Mouse (Mus musculus): ENCODE measurements around the gene Gm14851. TPM values are rescaled to one million over a fixed set of nuclear protein-coding genes. Genes with fewer than 3 reads are reported as not detected.
"Not testable (repeated sequence)": the region's sequence is repeated elsewhere in the genome, so short reads cannot be mapped to it uniquely, and the experiment has no call there.

Gm14851 gene
- polyA plus RNA-seq (2014; fragmentation: Nextera tagmentation; extraction: Ambion mirVana): not detected in 2 replicates

GRCm38 (mm10) chr8:21095950-21096349 lies at the start of gene Gm14851:
TSS of gene Gm14851 (minus strand) at chr8:21096050.
- ATAC-seq (replicated peaks; ENCODE audit: insufficient number of reproducible peaks, low FRiP score, low TSS enrichment, low read depth); H3K27me3 ChIP-seq (ENCODE audit: control insufficient read depth, insufficient read depth, low read length); H3K4me1 ChIP-seq (ENCODE audit: control insufficient read depth, insufficient read depth, low read length); H3K9me3 ChIP-seq (replicated peaks; ENCODE audit: control insufficient read depth, low read length); H3K4me2 ChIP-seq (ENCODE audit: low read depth, low read length); H3K36me3 ChIP-seq (replicated peaks; ENCODE audit: control insufficient read depth, insufficient read depth, low read depth, low read length); DNase-seq (ENCODE audit: low spot score); H3K27ac ChIP-seq (replicated peaks; ENCODE audit: low read depth, low read length); H3K9ac ChIP-seq (replicated peaks; ENCODE audit: low read length); H3K4me3 ChIP-seq (ENCODE audit: low read depth, low read length): not testable (repeated sequence)
- WGBS: no CpG with 5 or more reads among the region's 2 CpGs

DNA sequence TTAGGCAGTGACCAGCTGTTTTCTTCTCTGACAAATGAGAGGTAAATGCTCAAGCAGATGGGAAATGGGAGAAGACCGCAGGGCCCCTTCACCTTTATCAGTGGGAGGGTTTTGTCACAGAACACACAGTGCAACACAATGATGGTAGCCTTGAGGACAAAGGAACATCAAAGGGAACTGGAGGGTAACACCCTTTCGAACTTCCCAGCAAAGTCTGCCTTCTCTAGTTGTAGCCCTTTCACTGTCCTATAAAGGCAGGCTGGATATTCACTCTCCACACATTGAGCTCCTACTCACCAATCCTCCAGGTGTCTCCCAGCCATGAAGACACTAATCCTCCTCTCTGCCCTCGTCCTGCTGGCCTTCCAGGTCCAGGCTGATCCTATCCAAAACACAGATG lies 38.5 kb upstream of the Gm14851 start, which contains the start of gene Defa30:
Defa30 (plus strand) TSS at position 301 of the 400 bp plus-strand sequence.
- H3K9me3 ChIP-seq (replicated peaks; ENCODE audit: control insufficient read depth, low read length); DNase-seq (ENCODE audit: low spot score); H3K27me3 ChIP-seq (ENCODE audit: control insufficient read depth, insufficient read depth, low read length); ATAC-seq (replicated peaks; ENCODE audit: insufficient number of reproducible peaks, low FRiP score, low TSS enrichment, low read depth); H3K4me3 ChIP-seq (ENCODE audit: low read depth, low read length); H3K4me2 ChIP-seq (ENCODE audit: low read depth, low read length); H3K36me3 ChIP-seq (replicated peaks; ENCODE audit: control insufficient read depth, insufficient read depth, low read depth, low read length); H3K4me1 ChIP-seq (ENCODE audit: control insufficient read depth, insufficient read depth, low read length); H3K27ac ChIP-seq (replicated peaks; ENCODE audit: low read depth, low read length); H3K9ac ChIP-seq (replicated peaks; ENCODE audit: low read length): not testable (repeated sequence)
- 66% methylated on average over 3 of the region's 3 CpGs for WGBS

- no peaks in the 10 kb centered on the region for H3K9me3 ChIP-seq (replicated peaks; ENCODE audit: control insufficient read depth, low read length)
- no peak overlapping the region for H3K9ac ChIP-seq (replicated peaks; ENCODE audit: low read length)
- no peak overlapping the region for H3K4me2 ChIP-seq (ENCODE audit: low read depth, low read length)
- 40% methylated on average over 4 of the region's 4 CpGs for WGBS
- H3K36me3 ChIP-seq (replicated peaks; ENCODE audit: control insufficient read depth, insufficient read depth, low read depth, low read length): no peaks in the 10 kb centered on the region
- ATAC-seq (replicated peaks; ENCODE audit: insufficient number of reproducible peaks, low FRiP score, low TSS enrichment, low read depth) (no peak), DNase-seq (ENCODE audit: low spot score) (no peak)
- H3K27me3 ChIP-seq (ENCODE audit: control insufficient read depth, insufficient read depth, low read length): no peaks in the 10 kb centered on the region
- H3K4me1 ChIP-seq (ENCODE audit: control insufficient read depth, insufficient read depth, low read length): no peaks in the 10 kb centered on the region
- H3K4me3 ChIP-seq (ENCODE audit: low read depth, low read length): no peak overlapping the region
- no peak overlapping the region for H3K27ac ChIP-seq (replicated peaks; ENCODE audit: low read depth, low read length)
Observed at GRCm38 (mm10) chr8:21093106-21093505, 2.7 kb downstream of the Gm14851 start.

DNA sequence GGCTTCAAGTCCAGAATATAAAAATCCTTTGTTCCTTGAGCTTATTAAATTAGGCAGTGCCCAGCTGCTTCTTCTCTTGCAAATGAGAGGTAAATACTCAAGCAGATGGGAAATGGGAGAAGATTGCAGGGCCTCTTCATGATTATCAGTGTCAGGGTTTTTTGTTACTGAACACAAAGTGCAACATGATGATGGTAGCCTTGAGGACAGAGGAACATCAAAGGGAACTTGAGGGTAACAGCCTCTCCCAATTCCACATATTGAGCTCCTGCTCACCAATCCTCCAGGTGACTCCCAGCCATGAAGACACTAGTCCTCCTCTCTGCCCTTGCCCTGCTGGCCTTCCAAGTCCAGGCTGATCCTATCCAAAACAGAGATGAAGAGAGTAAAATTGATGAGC lies 11.7 kb downstream of the Gm14851 start, which contains the start of gene Defa25:
Defa25 (plus strand) TSS at position 301 of the 400 bp plus-strand sequence.
- ATAC-seq (replicated peaks; ENCODE audit: insufficient number of reproducible peaks, low FRiP score, low TSS enrichment, low read depth); H3K9ac ChIP-seq (replicated peaks; ENCODE audit: low read length); H3K36me3 ChIP-seq (replicated peaks; ENCODE audit: control insufficient read depth, insufficient read depth, low read depth, low read length); H3K4me2 ChIP-seq (ENCODE audit: low read depth, low read length); H3K9me3 ChIP-seq (replicated peaks; ENCODE audit: control insufficient read depth, low read length); H3K4me3 ChIP-seq (ENCODE audit: low read depth, low read length); DNase-seq (ENCODE audit: low spot score); H3K4me1 ChIP-seq (ENCODE audit: control insufficient read depth, insufficient read depth, low read length); H3K27ac ChIP-seq (replicated peaks; ENCODE audit: low read depth, low read length); H3K27me3 ChIP-seq (ENCODE audit: control insufficient read depth, insufficient read depth, low read length): not testable (repeated sequence)

- ATAC-seq (replicated peaks; ENCODE audit: insufficient number of reproducible peaks, low FRiP score, low TSS enrichment, low read depth); H3K27ac ChIP-seq (replicated peaks; ENCODE audit: low read depth, low read length); H3K9ac ChIP-seq (replicated peaks; ENCODE audit: low read length); H3K4me2 ChIP-seq (ENCODE audit: low read depth, low read length); H3K4me3 ChIP-seq (ENCODE audit: low read depth, low read length); H3K4me1 ChIP-seq (ENCODE audit: control insufficient read depth, insufficient read depth, low read length); H3K9me3 ChIP-seq (replicated peaks; ENCODE audit: control insufficient read depth, low read length); H3K27me3 ChIP-seq (ENCODE audit: control insufficient read depth, insufficient read depth, low read length); DNase-seq (ENCODE audit: low spot score); H3K36me3 ChIP-seq (replicated peaks; ENCODE audit: control insufficient read depth, insufficient read depth, low read depth, low read length): not testable (repeated sequence)
- 79% methylated on average over 1 of the region's 1 CpGs for WGBS
Observed at GRCm38 (mm10) chr8:21064738-21065137, 31.1 kb downstream of the Gm14851 start, which contains the start of gene Defa35. TSS of gene Defa35 (plus strand) at chr8:21065038.

GRCm38 (mm10) chr8:21054747-21055146 lies 41.1 kb downstream of the Gm14851 start, which contains the start of gene Defa23:
TSS of gene Defa23 (plus strand) at chr8:21055047.
- not testable (repeated sequence) for H3K4me2 ChIP-seq (ENCODE audit: low read depth, low read length); H3K27ac ChIP-seq (replicated peaks; ENCODE audit: low read depth, low read length); ATAC-seq (replicated peaks; ENCODE audit: insufficient number of reproducible peaks, low FRiP score, low TSS enrichment, low read depth); H3K9ac ChIP-seq (replicated peaks; ENCODE audit: low read length); H3K36me3 ChIP-seq (replicated peaks; ENCODE audit: control insufficient read depth, insufficient read depth, low read depth, low read length); DNase-seq (ENCODE audit: low spot score); H3K9me3 ChIP-seq (replicated peaks; ENCODE audit: control insufficient read depth, low read length); H3K4me1 ChIP-seq (ENCODE audit: control insufficient read depth, insufficient read depth, low read length); H3K4me3 ChIP-seq (ENCODE audit: low read depth, low read length); H3K27me3 ChIP-seq (ENCODE audit: control insufficient read depth, insufficient read depth, low read length)
- no CpG with 5 or more reads among the region's 1 CpGs for WGBS

Other genes with a start within 250 kb of the Gm14851 start
- not detected in 2 replicates for gene Defb33, start 203.4 kb downstream of the Gm14851 start, polyA plus RNA-seq (2014; fragmentation: Nextera tagmentation; extraction: Ambion mirVana)
- not detected in 2 replicates for gene Gm15056, start 193.4 kb downstream of the Gm14851 start, polyA plus RNA-seq (2014; fragmentation: Nextera tagmentation; extraction: Ambion mirVana)
- not detected in 2 replicates for gene Gm6040, start 174.0 kb downstream of the Gm14851 start, polyA plus RNA-seq (2014; fragmentation: Nextera tagmentation; extraction: Ambion mirVana)
- gene AY761185, start 151.3 kb downstream of the Gm14851 start, polyA plus RNA-seq (2014; fragmentation: Nextera tagmentation; extraction: Ambion mirVana): not detected in 2 replicates
- not detected in 2 replicates for gene Defa21, start 70.5 kb downstream of the Gm14851 start, polyA plus RNA-seq (2014; fragmentation: Nextera tagmentation; extraction: Ambion mirVana)
- gene Defa23, start 41.0 kb downstream of the Gm14851 start, polyA plus RNA-seq (2014; fragmentation: Nextera tagmentation; extraction: Ambion mirVana): not detected in 2 replicates
- not detected in 2 replicates for gene Defa35, start 31.0 kb downstream of the Gm14851 start, polyA plus RNA-seq (2014; fragmentation: Nextera tagmentation; extraction: Ambion mirVana)
- not detected in 2 replicates for gene Defa25, start 11.6 kb downstream of the Gm14851 start, polyA plus RNA-seq (2014; fragmentation: Nextera tagmentation; extraction: Ambion mirVana)
- not detected in 2 replicates for gene Defa30, start 38.6 kb upstream of the Gm14851 start, polyA plus RNA-seq (2014; fragmentation: Nextera tagmentation; extraction: Ambion mirVana)
- not detected in 2 replicates for gene Defa22, start 66.2 kb upstream of the Gm14851 start, polyA plus RNA-seq (2014; fragmentation: Nextera tagmentation; extraction: Ambion mirVana)
- not detected in 2 replicates for gene Defa31, start 95.6 kb upstream of the Gm14851 start, polyA plus RNA-seq (2014; fragmentation: Nextera tagmentation; extraction: Ambion mirVana)
- gene Gm15293, start 105.5 kb upstream of the Gm14851 start, polyA plus RNA-seq (2014; fragmentation: Nextera tagmentation; extraction: Ambion mirVana): not detected in 2 replicates
- gene Gm15292, start 153.7 kb upstream of the Gm14851 start, polyA plus RNA-seq (2014; fragmentation: Nextera tagmentation; extraction: Ambion mirVana): not detected in 2 replicates
- not detected in 2 replicates for gene Defa27, start 219.5 kb upstream of the Gm14851 start, polyA plus RNA-seq (2014; fragmentation: Nextera tagmentation; extraction: Ambion mirVana)
- not detected in 2 replicates for gene Defa29, start 231.0 kb upstream of the Gm14851 start, polyA plus RNA-seq (2014; fragmentation: Nextera tagmentation; extraction: Ambion mirVana)

All from embryonic facial prominence, embryonic 11.5 days (tissue).